Mouse (Mus musculus) testis, adult 2 months (tissue): ENCODE measurements around the gene Tent4b.

Source experiments
- CTCF ChIP-seq: fragments of 200-500 bp; IDR thresholded peaks from 2 replicates; pipeline ENCODE4 v1.5.1; 2012; ENCODE audit warnings: low read depth, mild to moderate bottlenecking, inconsistent platforms, low read length, moderate library complexity; ENCODE audit not compliant: control insufficient read depth, insufficient read depth, insufficient replicate concordance
- POLR2A ChIP-seq: fragments of 200-500 bp; IDR thresholded peaks from 2 replicates; pipeline ENCODE4 v1.6.1; 2012; ENCODE audit warnings: low read depth, mild to moderate bottlenecking, inconsistent platforms, low read length, moderate library complexity; ENCODE audit not compliant: control insufficient read depth

DNA sequence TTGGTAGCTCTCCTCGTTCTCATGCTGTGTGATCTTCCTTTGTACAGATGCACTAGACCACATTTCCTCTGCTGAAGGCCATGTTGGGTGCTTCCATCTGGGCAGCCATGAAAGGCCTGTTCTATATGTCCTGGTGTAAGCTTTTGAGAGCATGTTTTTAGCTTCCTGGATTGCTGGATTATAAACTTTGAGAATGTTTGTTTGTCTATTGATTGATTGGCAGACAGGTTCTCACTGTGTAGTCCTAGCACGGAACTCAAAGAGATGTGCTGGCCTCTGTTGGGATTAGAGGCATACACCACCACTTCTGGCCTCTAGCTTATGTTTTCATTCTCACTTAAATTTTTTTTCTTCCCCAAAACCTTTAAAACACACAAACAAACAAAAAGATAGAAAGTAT is 37.7 kb downstream of the Tent4b start:
- TF ChIP-seq POLR2A (no peak), CTCF (no peak)
